Mouse (Mus musculus): ENCODE results near the gene Mcrip2.
A peak's percentile ranks its signal among the peaks of the same experiment; 100 is the strongest.

DNA sequence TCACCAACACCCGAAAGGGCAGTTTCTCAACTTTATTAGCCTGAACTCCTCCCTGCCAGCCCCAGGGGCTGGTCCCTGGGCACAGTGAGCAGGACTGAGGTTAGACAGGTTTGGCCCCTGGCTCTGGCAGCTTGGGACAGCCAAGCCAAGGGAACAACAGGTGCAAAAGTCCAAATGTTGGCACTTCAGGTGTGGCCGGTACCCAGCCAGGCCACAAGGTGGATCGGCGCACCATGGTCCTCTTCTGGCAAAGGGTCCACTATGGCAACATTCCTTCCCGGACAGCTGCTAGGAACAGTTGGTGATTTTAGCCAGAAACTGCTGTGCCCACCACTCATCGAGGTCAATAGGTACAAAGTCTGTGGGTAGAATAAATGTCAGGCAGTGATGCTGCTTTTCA is 4.9 kb downstream of the Mcrip2 start:
- TF ChIP-seq POLR2AphosphoS2 (IDR thresholded peaks at IDR 0.05; ENCODE audit: insufficient read length, low read depth): no peak
- TF ChIP-seq USF1 (IDR thresholded peaks at IDR 0.05; ENCODE audit: low read depth): no peak
- TF ChIP-seq POLR2A (IDR thresholded peaks at IDR 0.05; ENCODE audit: insufficient read length, low read depth): no peak
- no peak for TF ChIP-seq TCF12 (IDR thresholded peaks at IDR 0.05; ENCODE audit: insufficient read depth, poor library complexity, severe bottlenecking)
- no peak for TF ChIP-seq SRF (IDR thresholded peaks at IDR 0.05; ENCODE audit: control insufficient read depth, insufficient read length, low read depth)
- TF ChIP-seq MYOG (IDR thresholded peaks at IDR 0.05; ENCODE audit: control insufficient read depth in 1 of 3, insufficient read depth in 1 of 3, insufficient read length in 2 of 3, low read depth in 2 of 3): peak in 1 of 3 experiments; percentile 9
- no peak for TF ChIP-seq MYOD1 (IDR thresholded peaks at IDR 0.05; ENCODE audit: control insufficient read depth in 1 of 3, insufficient read length in 2 of 3, low read depth in 2 of 3)
- TF ChIP-seq MAX (IDR thresholded peaks at IDR 0.05; ENCODE audit: low read depth): no peak
- TF ChIP-seq E2F4 (IDR thresholded peaks at IDR 0.05; ENCODE audit: insufficient read depth): no peak
- TF ChIP-seq REST (IDR thresholded peaks at IDR 0.05; ENCODE audit: insufficient read depth, insufficient read length): no peak

Data from myocyte (in vitro differentiated cells).